Mouse (Mus musculus) liver, postnatal 0 days (tissue): Measurements from ENCODE around the gene Rtel1.

Experiments
- CTCF ChIP-seq: sonication (generic); IDR thresholded peaks from 2 replicates; pipeline ENCODE4 v1.5.1; 2016; ENCODE audit warnings: antibody characterized with exemption, low read depth
- EP300 ChIP-seq: IDR thresholded peaks from 2 replicates; pipeline ENCODE4 v1.6.1; 2016; ENCODE audit warnings: antibody characterized with exemption, low read depth, mild to moderate bottlenecking

DNA sequence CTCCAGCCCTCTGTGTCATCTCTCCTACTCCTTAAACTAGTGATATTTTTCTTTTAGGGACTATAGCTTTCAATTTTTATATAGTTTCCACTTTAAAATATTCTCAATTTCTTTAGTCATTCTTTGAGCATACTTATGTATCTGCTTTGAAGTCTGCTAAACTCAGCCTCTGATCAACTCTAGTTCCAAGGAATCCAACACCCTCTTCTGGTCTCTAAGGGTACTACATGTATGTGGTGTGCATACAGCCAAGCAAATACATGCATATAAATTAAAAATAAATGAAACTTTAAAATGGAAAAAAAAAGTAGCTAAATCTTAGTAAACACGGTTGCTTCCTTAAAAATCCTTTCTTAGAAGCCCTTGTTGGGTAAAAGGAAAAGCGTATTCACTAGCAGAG lies 56.2 kb downstream of the Rtel1 start:
- TF ChIP-seq CTCF (peak; percentile 71), EP300 (no peak)
